In the genomic region with DNA sequence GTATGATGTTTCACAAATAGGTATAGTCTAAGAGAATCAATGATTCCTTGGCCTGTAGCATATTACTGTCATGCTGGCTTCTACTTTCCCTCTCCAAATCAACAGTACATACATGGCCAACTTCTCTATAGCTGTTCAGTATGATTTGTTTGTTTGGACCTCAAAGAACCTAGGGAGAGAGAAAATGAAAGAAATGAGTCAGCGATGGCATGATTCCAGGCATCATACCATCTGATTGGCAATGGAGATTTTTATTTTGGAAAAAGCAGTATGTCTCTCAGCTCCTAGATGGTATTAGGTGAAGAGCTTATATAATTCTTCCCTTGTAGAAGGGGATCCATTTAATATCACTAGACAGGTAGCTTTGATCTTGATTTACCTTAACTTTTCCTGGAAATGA, we compare ENCODE assay signal across 18 mouse cellular contexts.
"Had no signal": no experiment of that assay in that cellular context is flagged by ENCODE, and none has a peak within 500 bp of the region (broad histone marks: within the 10 kb centered on the region; RNA-seq: fewer than 3 reads in every experiment).

No protein-coding gene starts in this region.

- DNase-seq: lung, adult 18-20 months; lung, postnatal 14 days; lung, postnatal 4 days; midbrain, embryonic 14.5 days; retina, postnatal 1 day; right cerebral cortex, postnatal 14 days; spleen, adult 18-20 months; thymus, adult 18-20 months; thymus, postnatal 14 days; thymus, postnatal 36 days had no signal

- H3K27ac ChIP-seq: lung, embryonic 15.5 days; midbrain, embryonic 10.5 days; midbrain, embryonic 12.5 days; neural tube, embryonic 13.5 days; neural tube, embryonic 15.5 days had no signal

- ATAC-seq: lung, postnatal 0 days; midbrain, embryonic 16.5 days had no signal

- H3K4me3 ChIP-seq: lung, embryonic 15.5 days; midbrain, embryonic 10.5 days; midbrain, embryonic 12.5 days; myocyte; neural tube, embryonic 13.5 days; neural tube, embryonic 15.5 days had no signal
